Mouse (Mus musculus) embryonic facial prominence, embryonic 10.5 days (tissue): ENCODE measurements around the gene Mns1. TPM values are rescaled to one million over a fixed set of nuclear protein-coding genes. Genes with fewer than 3 reads are reported as not detected.

ENCODE experiments used
- DNase-seq: peaks from one replicate; pipeline ENCODE4 v3.0.0-alpha.2; 2017; ENCODE audit warnings: low spot score
- H3K27ac ChIP-seq: fragments of 300-500 bp; sonication (generic); replicated peaks from 2 replicates; pipeline ENCODE4 v1.5.1; 2016; ENCODE audit warnings: mild to moderate bottlenecking
- H3K27me3 ChIP-seq: fragments of 300-500 bp; sonication (generic); replicated peaks from 2 replicates; pipeline ENCODE4 v1.6.1; 2016; ENCODE audit warnings: low read depth, mild to moderate bottlenecking; ENCODE audit not compliant: poor library complexity, severe bottlenecking
- H3K36me3 ChIP-seq: fragments of 300-500 bp; sonication (generic); replicated peaks from 2 replicates; pipeline ENCODE4 v1.6.1; 2016; ENCODE audit warnings: mild to moderate bottlenecking, moderate library complexity
- H3K4me1 ChIP-seq: fragments of 300-500 bp; sonication (generic); 2 replicates; pipeline ENCODE4 v1.6.1; 2016
- H3K4me3 ChIP-seq: fragments of 300-500 bp; sonication (generic); 2 replicates; pipeline ENCODE4 v1.5.1; 2016; ENCODE audit warnings: mild to moderate bottlenecking, moderate library complexity
- H3K9me3 ChIP-seq: fragments of 300-500 bp; sonication (generic); 2 replicates; pipeline ENCODE4 v1.6.1; 2016; ENCODE audit warnings: mild to moderate bottlenecking
- WGBS: fragments of 180-500 bp; shearing (Covaris S2); methylation state at CpG from one replicate; pipeline ENCODE4 v1.1.7; 2016; 5-methylcytosine and 5-hydroxymethylcytosine counted together
- polyA plus RNA-seq: library from polyadenylated mRNA; unstranded; fragments of >200 nt; fragmentation: Nextera tagmentation; extraction: Ambion mirVana; gene quantifications from 2 replicates; pipeline ENCODE4 v1.2.1, GENCODE M21; 2016

The Mns1 gene
- polyA plus RNA-seq, 1 experiment from 2014 or later: 59.8 TPM

GRCm38 (mm10) chr9:72460767-72461166 is 23.0 kb downstream of the Mns1 start:
- no peaks in the 10 kb centered on the region for H3K27me3 ChIP-seq
- H3K4me3 ChIP-seq: no peak overlapping the region
- H3K27ac ChIP-seq: no peak overlapping the region
- no peaks in the 10 kb centered on the region for H3K4me1 ChIP-seq
- H3K36me3 ChIP-seq: peaks cover 91% of the 10 kb centered on the region
- H3K9me3 ChIP-seq: no peaks in the 10 kb centered on the region
- DNase-seq: no peak
- 90% methylated on average over 3 of the region's 3 CpGs for WGBS

GRCm38 (mm10) chr9:72462427-72462826 is 24.6 kb downstream of the Mns1 start:
- no peak overlapping the region for H3K27ac ChIP-seq
- 94% methylated on average over 2 of the region's 2 CpGs for WGBS
- H3K9me3 ChIP-seq: no peaks in the 10 kb centered on the region
- no peaks in the 10 kb centered on the region for H3K27me3 ChIP-seq
- H3K36me3 ChIP-seq: peaks cover 86% of the 10 kb centered on the region
- H3K4me3 ChIP-seq: no peak overlapping the region
- H3K4me1 ChIP-seq: no peaks in the 10 kb centered on the region
- no peak for DNase-seq

GRCm38 (mm10) chr9:72464806-72465205 is 27.0 kb downstream of the Mns1 start:
- H3K27me3 ChIP-seq: no peaks in the 10 kb centered on the region
- H3K36me3 ChIP-seq: peaks cover 81% of the 10 kb centered on the region
- no peaks in the 10 kb centered on the region for H3K4me1 ChIP-seq
- H3K27ac ChIP-seq: no peak overlapping the region
- H3K4me3 ChIP-seq: no peak overlapping the region
- DNase-seq: no peak
- 95% methylated on average over 1 of the region's 1 CpGs for WGBS
- H3K9me3 ChIP-seq: no peaks in the 10 kb centered on the region

- H3K4me1 ChIP-seq: no peaks in the 10 kb centered on the region
- H3K27me3 ChIP-seq: no peaks in the 10 kb centered on the region
- no peak overlapping the region for H3K4me3 ChIP-seq
- DNase-seq: no peak
- no peak overlapping the region for H3K27ac ChIP-seq
- 92% methylated on average over 4 of the region's 4 CpGs for WGBS
- H3K9me3 ChIP-seq: no peaks in the 10 kb centered on the region
- peaks cover 81% of the 10 kb centered on the region for H3K36me3 ChIP-seq
These were observed 28.0 kb downstream of the Mns1 start for GRCm38 (mm10) chr9:72465754-72466181.

- Histone ChIP-seq H3K4me3 (no peak overlapping the region), H3K9me3 (no peaks in the 10 kb centered on the region), H3K4me1 (no peaks in the 10 kb centered on the region), H3K27ac (no peak overlapping the region), H3K27me3 (no peaks in the 10 kb centered on the region), H3K36me3 (peaks cover 78% of the 10 kb centered on the region)
- WGBS: 68% methylated on average over 11 of the region's 11 CpGs
- no peak for DNase-seq
These were observed 30.0 kb downstream of the Mns1 start for GRCm38 (mm10) chr9:72467551-72468407.

- H3K36me3 ChIP-seq: peaks cover 78% of the 10 kb centered on the region
- DNase-seq: no peak
- H3K9me3 ChIP-seq: no peaks in the 10 kb centered on the region
- H3K4me1 ChIP-seq: no peaks in the 10 kb centered on the region
- no peaks in the 10 kb centered on the region for H3K27me3 ChIP-seq
- H3K27ac ChIP-seq: no peak overlapping the region
- 92% methylated on average over 10 of the region's 10 CpGs for WGBS
- H3K4me3 ChIP-seq: no peak overlapping the region
These were observed 30.8 kb downstream of the Mns1 start for GRCm38 (mm10) chr9:72468616-72469015.

GRCm38 (mm10) chr9:72469851-72470250 is 32.0 kb downstream of the Mns1 start:
- Histone ChIP-seq H3K4me1 (no peaks in the 10 kb centered on the region), H3K27ac (no peak overlapping the region), H3K27me3 (no peaks in the 10 kb centered on the region), H3K9me3 (no peaks in the 10 kb centered on the region), H3K36me3 (peaks cover 79% of the 10 kb centered on the region), H3K4me3 (no peak overlapping the region)
- WGBS: 96% methylated on average over 1 of the region's 1 CpGs
- DNase-seq: no peak

- no peak for DNase-seq
- H3K4me1 ChIP-seq: no peaks in the 10 kb centered on the region
- peaks cover 85% of the 10 kb centered on the region for H3K36me3 ChIP-seq
- H3K27me3 ChIP-seq: no peaks in the 10 kb centered on the region
- 89% methylated on average over 9 of the region's 9 CpGs for WGBS
- no peak overlapping the region for H3K4me3 ChIP-seq
- no peak overlapping the region for H3K27ac ChIP-seq
- H3K9me3 ChIP-seq: no peaks in the 10 kb centered on the region
These were observed 37.7 kb downstream of the Mns1 start for GRCm38 (mm10) chr9:72475511-72475910.

- no peaks in the 10 kb centered on the region for H3K27me3 ChIP-seq
- H3K27ac ChIP-seq: no peak overlapping the region
- no peaks in the 10 kb centered on the region for H3K4me1 ChIP-seq
- H3K4me3 ChIP-seq: no peak overlapping the region
- no peaks in the 10 kb centered on the region for H3K9me3 ChIP-seq
- H3K36me3 ChIP-seq: peaks cover 90% of the 10 kb centered on the region
- 78% methylated on average over 6 of the region's 6 CpGs for WGBS
- no peak for DNase-seq
These were observed 39.5 kb downstream of the Mns1 start for GRCm38 (mm10) chr9:72477306-72477705.

- Histone ChIP-seq H3K4me1 (no peaks in the 10 kb centered on the region), H3K27me3 (no peaks in the 10 kb centered on the region), H3K4me3 (no peak overlapping the region), H3K36me3 (peaks cover 88% of the 10 kb centered on the region), H3K9me3 (no peaks in the 10 kb centered on the region), H3K27ac (no peak overlapping the region)
- WGBS: 94% methylated on average over 1 of the region's 1 CpGs
- no peak for DNase-seq
These were observed 41.5 kb downstream of the Mns1 start for GRCm38 (mm10) chr9:72479276-72479675.

GRCm38 (mm10) chr9:72488523-72488922 is 50.7 kb downstream of the Mns1 start:
- Histone ChIP-seq H3K9me3 (no peaks in the 10 kb centered on the region), H3K4me3 (no peak overlapping the region), H3K27me3 (no peaks in the 10 kb centered on the region), H3K4me1 (peaks cover 15% of the 10 kb centered on the region), H3K36me3 (peaks cover 53% of the 10 kb centered on the region), H3K27ac (no peak overlapping the region)
- no peak for DNase-seq

- Histone ChIP-seq H3K9me3 (no peaks in the 10 kb centered on the region), H3K36me3 (peaks cover 47% of the 10 kb centered on the region), H3K27ac (no peak overlapping the region), H3K27me3 (no peaks in the 10 kb centered on the region), H3K4me3 (no peak overlapping the region), H3K4me1 (peaks cover 15% of the 10 kb centered on the region)
- WGBS: 92% methylated on average over 5 of the region's 5 CpGs
- DNase-seq: no peak
These were observed 51.3 kb downstream of the Mns1 start for GRCm38 (mm10) chr9:72489131-72489530.

- under 1% methylated on average over 32 of the region's 32 CpGs for WGBS
- Histone ChIP-seq H3K27ac (peak overlapping the region; percentile 93), H3K27me3 (no peaks in the 10 kb centered on the region), H3K4me3 (peak overlapping the region; percentile 67), H3K36me3 (peaks cover 24% of the 10 kb centered on the region), H3K9me3 (no peaks in the 10 kb centered on the region), H3K4me1 (peaks cover 15% of the 10 kb centered on the region)
- DNase-seq: peak; percentile 95
These were observed 53.9 kb downstream of the Mns1 start for GRCm38 (mm10) chr9:72491559-72492193.
